Mouse (Mus musculus) ZHBTc4 (cell line): ENCODE results near the gene Lrp1.

ENCODE experiments used
- DNase-seq: peaks from one replicate; pipeline ENCODE4 v3.0.0-alpha.2; 2011; ENCODE audit warnings: low read depth, low spot score

Lrp1 gene

GRCm38 (mm10) chr10:127508239-127508638 is 112.7 kb downstream of the Lrp1 start:
- peak; percentile 92 for DNase-seq

DNA sequence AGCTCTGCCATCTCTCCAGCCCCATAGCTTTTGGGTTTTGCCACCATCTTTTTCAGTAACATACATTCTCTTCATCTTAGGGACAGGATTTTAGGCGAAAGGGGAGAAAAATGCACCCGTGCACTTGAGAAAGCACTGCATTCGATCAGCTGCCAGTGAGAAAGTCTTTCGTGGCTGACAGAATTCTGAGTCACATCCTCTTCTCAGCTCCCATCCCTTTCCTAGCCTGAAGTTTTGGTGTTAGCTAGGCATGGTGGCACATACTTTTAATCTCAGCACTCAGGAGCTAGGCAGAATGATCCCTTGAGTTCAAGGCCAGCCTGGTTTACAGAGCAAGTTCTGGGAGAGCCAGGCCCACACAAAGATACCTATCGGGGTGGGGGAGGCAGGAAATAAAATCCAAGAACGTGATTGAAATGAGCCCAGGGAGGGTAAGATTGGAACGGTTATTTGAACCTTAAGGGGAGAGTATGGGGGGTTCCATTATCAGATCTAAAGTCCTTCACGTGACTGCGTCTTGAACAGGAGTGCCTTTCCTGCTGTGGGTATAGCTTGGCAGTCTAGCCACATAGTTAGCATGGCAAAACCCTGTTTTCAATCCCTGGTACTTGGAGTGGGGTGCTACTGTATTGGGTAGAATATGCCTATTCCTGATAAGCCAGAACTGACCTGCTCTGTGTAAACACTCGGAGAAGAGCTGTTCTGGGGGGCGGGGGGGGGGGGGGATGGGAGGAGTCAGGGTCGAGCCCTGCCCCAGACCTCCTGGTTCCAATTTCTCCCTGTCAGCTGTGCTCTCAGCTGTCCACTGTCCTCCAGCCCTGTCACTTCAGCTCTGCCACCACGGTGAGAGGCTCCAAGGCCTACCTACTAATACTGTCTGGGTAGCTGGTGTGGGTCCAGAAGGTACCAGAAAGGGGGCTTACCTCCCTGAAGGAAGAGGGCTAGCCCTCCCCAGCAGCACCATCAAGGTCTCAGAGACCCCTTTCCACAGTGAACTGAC is 119.8 kb downstream of the Lrp1 start, which contains the start of gene Stac3:
Gene Stac3 (plus strand): TSS at position 793 of the 1,000 bp plus-strand sequence.
- DNase-seq, result no peak

GRCm38 (mm10) chr10:127500042-127500441 is 120.9 kb downstream of the Lrp1 start:
- DNase-seq, result no peak

DNA sequence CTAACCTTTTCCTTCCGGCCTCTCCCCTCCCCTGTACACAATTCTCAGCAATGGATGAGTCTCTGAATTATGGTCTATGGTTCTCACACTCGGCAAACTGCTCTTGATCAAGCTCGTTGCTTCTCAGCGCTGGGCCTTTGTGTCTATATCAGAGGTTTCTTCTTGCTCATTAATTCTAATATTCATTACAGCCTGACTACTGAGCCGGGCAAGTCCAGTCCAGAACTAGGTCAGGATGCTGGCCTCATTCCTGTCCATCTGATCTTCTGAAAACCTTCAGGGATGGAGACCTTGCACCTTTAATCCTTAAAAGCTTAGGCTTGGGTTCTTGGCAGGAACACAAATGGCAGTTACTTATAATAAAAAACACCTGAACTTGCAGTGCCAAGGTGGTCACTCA is 121.4 kb downstream of the Lrp1 start:
- no peak for DNase-seq

DNA sequence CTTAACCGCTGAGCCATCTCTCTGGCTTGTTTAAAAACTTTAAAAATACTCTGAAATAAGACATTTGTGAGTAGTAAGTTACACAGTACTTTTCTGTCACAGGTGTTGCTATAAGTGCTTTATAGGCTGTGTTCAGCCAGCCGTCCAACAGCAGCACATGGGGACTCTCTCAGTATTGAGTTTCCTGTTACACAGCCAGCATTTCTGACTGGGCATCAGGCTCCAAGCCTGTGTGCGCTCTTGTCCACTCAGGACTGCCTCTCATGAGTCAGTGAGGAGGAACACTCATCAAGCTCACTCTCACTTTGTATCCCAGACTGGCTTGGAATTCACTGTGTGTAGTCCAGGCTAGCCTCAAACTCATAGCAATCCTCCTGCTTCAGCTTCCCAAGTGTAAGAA is 124.8 kb downstream of the Lrp1 start:
- DNase-seq, result no peak

GRCm38 (mm10) chr10:127492118-127492517 is 128.8 kb downstream of the Lrp1 start:
- DNase-seq, result no peak

GRCm38 (mm10) chr10:127491128-127491512 is 129.8 kb downstream of the Lrp1 start:
- no peak for DNase-seq

DNA sequence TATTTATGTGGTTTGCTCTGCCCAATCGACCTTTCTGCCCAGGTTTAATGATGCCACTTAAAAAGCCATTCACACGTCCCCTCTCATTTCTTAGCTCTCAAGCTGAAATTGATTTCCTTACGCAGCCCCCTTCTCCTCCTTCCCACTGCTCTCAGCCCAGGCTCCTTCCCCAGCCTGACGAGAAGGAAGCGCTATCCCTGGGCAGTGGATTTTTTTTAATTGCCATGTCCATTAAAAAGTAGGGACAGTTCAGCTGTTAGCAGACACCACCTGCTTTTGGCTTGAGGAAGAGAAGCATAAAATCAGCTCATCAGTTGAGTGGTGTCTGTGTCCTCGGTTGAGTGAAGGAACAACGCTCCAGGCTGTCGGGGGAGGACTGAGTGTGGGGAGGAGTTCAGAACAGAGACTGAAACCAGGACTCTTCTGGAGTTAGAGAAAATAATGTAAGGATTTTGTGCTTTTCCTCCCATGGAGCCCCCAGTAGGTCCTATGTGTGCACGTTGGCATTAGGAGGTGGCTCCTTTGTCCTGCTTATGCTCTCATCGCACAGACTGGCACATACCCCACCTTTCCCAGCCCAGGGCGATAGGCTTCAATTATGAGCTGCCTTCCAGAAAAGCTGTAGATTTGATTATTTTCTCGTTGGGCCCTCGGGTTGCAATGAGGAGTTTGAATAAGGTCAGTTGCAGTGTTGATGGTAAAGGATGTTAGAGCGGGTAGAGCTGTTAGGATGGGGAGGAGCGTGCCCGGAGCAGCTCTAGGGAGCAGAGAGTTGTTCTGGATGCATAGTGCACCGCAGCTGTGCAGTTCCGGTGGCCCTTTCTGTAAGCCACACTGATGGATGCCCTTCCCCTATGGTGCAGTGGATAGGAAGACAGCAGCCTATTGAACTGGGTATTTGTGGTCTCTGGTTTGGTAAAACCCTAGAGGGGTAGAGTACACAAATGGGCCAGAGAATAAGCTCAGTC is 130.5 kb downstream of the Lrp1 start:
- DNase-seq, result no peak

- no peak for DNase-seq
Observed at GRCm38 (mm10) chr10:127488856-127489255, 132.1 kb downstream of the Lrp1 start.
